Mouse (Mus musculus) ovary, postnatal 10 days (tissue): ENCODE measurements around the gene Tifab.

Experiments used
- DNase-seq: peaks from one replicate; pipeline ENCODE4 v3.0.0; 2022; ENCODE audit warnings: low spot score

The Tifab gene

GRCm38 (mm10) chr13:56176310-56176709, 2.4 kb downstream of the Tifab start:
- DNase-seq: no peak

GRCm38 (mm10) chr13:56175848-56176247, 2.8 kb downstream of the Tifab start:
- no peak for DNase-seq

GRCm38 (mm10) chr13:56172901-56173545, 5.7 kb downstream of the Tifab start:
- no peak for DNase-seq

DNA sequence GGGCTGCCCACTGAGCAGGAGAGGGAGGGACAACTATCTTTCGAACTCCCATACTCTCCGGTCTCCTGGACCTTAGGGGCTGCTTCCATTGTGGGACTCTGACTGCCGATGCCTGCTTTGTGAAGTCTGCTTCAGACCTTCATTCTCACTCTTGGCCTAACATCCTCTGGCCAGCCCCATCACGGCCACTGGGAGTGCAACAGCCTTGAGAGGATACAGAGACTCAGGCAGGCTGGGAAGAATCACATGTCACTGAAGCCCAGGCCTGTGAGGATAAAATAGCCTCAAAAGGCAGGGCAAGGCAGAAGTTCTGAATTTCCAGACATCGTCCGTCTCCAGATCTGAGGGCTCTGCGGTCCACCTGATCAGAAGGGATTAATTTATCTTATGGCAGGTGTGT, 6.6 kb downstream of the Tifab start:
- DNase-seq: no peak

GRCm38 (mm10) chr13:56168403-56168781, 10.3 kb downstream of the Tifab start:
- DNase-seq: no peak

- no peak for DNase-seq
Observed at GRCm38 (mm10) chr13:56167446-56168402, 11.0 kb downstream of the Tifab start.

DNA sequence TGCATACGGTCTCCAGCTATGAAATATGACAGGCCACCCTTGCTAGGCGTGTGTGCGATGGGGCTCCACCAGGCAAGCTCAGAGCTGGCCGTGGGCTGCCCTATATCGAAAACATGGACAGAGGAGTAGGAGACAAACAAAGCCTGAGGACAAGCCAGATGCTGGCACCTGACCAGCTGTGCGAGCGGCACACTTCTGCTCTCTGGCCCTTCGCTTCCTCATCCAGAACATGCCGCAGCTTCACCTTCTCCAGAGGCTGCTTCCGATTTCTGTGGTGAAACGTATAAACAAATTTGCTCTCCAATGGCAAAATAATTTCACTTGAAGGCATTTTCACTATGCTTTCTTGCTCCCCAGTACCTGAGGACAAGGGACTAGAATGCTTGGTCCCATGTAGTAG, 13.1 kb downstream of the Tifab start:
- no peak for DNase-seq

DNA sequence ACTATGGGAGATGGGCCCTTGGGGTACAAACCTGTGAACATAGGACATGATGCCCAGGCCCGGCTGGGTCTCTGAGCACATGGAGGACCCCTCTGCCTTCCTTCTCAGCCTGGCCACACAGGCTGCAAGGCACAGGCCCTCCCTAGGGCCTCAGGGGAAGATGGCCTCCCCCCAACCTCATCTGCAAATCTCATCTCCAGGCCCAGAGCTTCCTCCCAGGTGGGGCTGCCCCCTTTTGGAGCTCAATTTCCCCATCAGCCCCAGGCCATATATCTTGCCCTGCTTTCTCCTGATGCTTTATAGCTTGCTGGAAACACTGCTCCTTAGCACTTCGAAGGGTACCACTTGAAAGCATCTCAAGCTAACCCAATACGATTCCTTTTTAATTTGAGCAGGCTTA, 14.3 kb downstream of the Tifab start:
- DNase-seq: no peak

DNA sequence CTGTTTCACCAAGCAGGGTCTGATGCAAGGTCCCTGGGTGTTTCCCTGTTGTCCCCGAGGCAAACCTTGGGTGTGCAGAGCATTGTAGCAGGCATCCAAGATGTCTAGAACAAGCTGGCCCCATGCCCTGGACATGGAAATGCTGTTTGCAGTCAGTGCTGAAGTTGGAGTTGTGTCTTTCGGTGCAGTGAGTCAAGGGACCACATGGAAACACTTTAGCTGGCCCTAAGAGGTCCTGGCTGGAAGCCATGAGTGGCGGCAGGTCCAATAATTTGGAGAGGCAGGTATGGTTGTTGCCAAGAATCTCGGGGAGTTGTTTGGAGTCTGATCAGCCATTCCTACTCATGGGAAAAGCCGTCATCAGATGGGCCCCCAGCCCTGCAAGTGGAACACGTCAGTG, 14.9 kb downstream of the Tifab start:
- DNase-seq: no peak

DNA sequence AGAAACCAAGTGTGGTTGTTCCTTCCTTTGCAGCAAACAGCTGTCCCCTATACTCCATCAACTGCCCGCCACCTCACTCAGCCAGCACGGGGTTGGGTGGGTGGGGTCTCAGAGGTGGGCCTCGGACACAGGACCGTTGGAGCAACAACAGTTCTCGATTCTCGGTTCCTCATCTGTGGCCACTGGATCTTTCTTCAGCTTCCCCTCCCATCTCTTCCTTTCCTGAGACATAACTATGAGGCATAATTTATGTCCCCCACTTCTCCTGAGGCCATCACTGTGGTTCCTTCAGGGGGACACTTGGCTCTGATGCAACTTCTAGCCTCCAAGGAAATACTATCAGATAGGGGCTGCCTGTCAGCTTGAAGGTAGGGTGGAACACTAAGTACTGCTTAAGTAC, 15.8 kb downstream of the Tifab start:
- DNase-seq: no peak

- DNase-seq: no peak
Observed at GRCm38 (mm10) chr13:56159614-56160363, 18.9 kb downstream of the Tifab start.

GRCm38 (mm10) chr13:56159016-56159601, 19.6 kb downstream of the Tifab start:
- no peak for DNase-seq

DNA sequence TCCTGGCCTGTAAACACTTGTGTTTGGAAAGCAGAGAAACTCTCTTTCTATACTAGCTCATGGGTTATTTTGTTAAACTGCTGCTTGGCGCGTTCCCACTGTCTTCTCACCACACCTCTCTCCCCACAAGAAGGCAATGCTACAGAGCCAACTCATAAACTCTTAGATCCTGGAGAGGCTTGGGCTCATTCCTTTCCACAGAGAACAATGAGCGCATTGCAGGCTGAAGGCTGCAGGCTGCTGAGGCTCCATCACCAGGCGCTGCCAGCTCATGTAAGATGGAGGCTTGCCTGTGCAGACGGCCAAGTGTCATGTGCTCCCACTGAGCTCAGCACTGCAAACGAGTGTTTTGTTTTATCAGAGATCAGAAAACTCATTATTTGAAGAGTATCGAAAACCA, 23.0 kb downstream of the Tifab start:
- no peak for DNase-seq

DNA sequence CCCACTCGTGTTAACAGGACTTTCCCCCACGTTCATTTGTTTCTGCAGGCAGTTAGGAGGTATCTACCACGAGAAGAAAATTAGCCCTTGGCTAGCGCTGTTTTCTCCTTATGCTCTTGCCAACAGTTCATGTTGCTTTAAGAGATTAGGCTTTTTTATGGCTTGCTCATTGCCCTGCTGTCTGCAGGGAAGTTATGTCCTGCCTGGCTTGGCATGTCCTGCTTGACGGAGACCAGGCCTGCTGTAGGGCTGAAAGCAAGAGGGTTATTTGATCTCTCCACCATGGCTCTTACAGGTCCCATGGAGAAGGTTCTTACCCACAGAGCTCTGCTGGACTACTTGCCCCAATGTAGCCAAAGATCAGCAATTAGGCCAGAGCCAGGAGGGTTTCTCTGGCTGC, 23.6 kb downstream of the Tifab start:
- no peak for DNase-seq

DNA sequence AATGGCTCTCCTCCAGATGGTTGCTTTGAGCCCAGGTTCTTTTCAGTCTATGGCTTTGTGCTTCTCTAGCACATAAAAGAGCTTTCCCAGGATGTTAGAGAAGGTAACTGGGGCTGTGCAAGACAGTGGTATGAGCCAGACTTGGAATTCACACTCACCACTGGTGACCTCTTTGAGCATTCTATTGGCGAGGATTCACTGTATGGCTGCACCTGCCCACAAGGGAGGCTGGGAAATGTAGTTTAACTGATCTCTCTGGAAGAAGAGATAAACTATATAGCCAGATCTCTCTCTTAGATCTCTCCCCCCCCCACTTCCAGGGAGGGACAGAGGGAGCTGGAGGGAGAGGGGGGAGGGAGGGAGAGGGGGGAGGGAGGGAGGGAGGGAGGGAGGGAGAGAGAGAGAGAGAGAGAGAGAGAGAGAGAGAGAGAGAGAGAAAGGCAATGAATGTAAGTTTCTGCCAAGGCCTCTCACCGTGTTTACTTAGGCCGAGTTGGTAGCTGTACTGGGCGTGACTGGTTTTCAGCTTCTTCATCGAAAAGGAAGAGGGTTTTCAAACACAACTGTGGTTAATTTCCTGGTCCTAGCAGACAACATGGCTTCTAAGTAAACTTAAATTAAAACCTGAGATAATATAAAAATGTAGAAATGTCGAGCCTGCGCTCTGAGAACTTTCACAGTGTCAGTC, 25.8 kb downstream of the Tifab start:
- DNase-seq: no peak

GRCm38 (mm10) chr13:56151404-56152226, 27.1 kb downstream of the Tifab start:
- no peak for DNase-seq

GRCm38 (mm10) chr13:56145523-56145922, 33.2 kb downstream of the Tifab start:
- DNase-seq: no peak

- DNase-seq: no peak
Observed at GRCm38 (mm10) chr13:56144021-56144420, 34.7 kb downstream of the Tifab start.

DNA sequence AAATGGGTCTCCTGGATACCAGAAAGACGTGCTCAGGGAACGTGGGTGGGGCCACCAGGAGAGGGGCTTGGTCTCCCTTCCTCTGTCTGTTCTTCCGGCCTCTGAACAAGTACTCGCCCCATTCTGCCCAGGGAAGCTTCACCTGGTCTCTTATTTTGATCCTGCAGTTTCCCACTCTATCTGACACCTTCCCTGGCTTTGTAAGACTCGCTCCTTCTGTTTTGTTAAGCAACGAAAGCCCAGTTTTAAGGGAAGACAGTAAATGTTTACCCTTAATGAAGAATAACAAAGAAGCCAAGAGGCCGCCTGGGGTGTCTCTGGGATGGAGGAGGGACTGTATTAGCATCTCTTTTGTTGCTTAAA, 35.6 kb downstream of the Tifab start:
- no peak for DNase-seq

DNA sequence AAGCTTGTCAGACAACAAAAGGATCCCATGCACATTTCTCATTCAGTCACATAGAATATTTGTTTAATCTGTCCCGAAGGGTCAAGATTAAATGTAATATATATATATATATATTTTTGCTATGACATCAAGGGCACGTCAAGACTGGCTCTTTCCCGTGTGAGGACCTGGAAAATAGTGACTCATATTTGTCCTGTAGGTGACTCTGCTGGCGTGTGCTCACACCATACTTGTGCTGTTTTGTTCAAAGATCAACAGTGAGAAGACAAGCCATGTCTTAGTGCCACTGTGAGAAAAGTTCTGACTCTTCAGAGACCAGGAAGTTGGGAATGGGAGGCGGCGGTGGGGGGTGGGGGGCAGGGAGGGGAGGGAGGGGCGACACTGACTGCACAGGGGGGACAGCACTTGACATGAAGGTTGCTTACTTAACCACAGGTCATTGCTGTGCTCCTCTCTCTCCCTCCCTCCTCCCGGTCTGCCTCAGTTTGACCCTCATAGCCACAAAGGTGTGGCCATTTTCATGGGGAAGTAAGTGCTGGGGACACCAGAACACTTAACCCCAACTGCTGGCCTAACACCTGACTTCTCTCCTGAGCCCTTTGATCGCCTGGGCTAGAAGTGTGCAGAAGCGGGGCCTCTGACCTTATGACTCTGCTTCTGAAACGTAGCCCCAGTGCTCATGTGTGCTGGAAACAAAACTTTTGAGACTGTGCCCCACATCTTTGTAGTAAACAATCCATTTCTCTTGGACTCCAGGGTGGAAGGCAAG, 36.1 kb downstream of the Tifab start:
- no peak for DNase-seq
